Mouse (Mus musculus) heart, embryonic 10.5 days (tissue): ENCODE measurements around the gene Sparcl1. TPM values are rescaled to one million over a fixed set of nuclear protein-coding genes. Genes with fewer than 3 reads are reported as not detected.

Experiments
- microRNA-seq: library from miRNA; unstranded; fragments of <30 nt; microRNA quantifications from one replicate; pipeline ENCODE4, GENCODE M21; 2017
- polyA plus RNA-seq: library from polyadenylated mRNA; unstranded; fragments of >200 nt; fragmentation: Nextera tagmentation; extraction: Ambion mirVana; gene quantifications from 2 replicates; pipeline ENCODE4 v1.2.1, GENCODE M21; 2016

Gene Sparcl1
- polyA plus RNA-seq, 1 experiment from 2014 or later = 17.7 TPM

Small RNAs within 50 kb of the gene (microRNA-seq; reads per million reads assigned to microRNA genes)
- 6.8 reads per million, percentile 21 among the genes with 10 or more reads in this experiment for gene Mir5619

Other genes with a start within 250 kb of the Sparcl1 start
- gene Klhl8, start 202.5 kb downstream of the Sparcl1 start, polyA plus RNA-seq = 7.2 and 9.3 TPM in 2 replicates
- not detected in 2 replicates for gene Hsd17b13, start 136.3 kb downstream of the Sparcl1 start, polyA plus RNA-seq
- gene Hsd17b11, start 91.8 kb downstream of the Sparcl1 start, polyA plus RNA-seq = 2.5 and 3.6 TPM in 2 replicates
- gene Nudt9, start 67.4 kb downstream of the Sparcl1 start, polyA plus RNA-seq = 55.5 and 68.7 TPM in 2 replicates
- gene Gm17660, start 36.1 kb downstream of the Sparcl1 start, polyA plus RNA-seq = not detected in 2 replicates
- not detected in 2 replicates for gene Dspp, start 57.0 kb upstream of the Sparcl1 start, polyA plus RNA-seq
- gene Dmp1, start 88.9 kb upstream of the Sparcl1 start, polyA plus RNA-seq = 0.06 TPM in 1 of 2 replicates, not detected in the other
- gene Ibsp, start 185.4 kb upstream of the Sparcl1 start, polyA plus RNA-seq = not detected in 2 replicates
- not detected in 2 replicates for gene Mepe, start 211.6 kb upstream of the Sparcl1 start, polyA plus RNA-seq